Mouse (Mus musculus): ENCODE measurements around the gene Gm45140. TPM values are rescaled to one million over a fixed set of nuclear protein-coding genes. Genes with fewer than 3 reads are reported as not detected.

The Gm45140 gene
- polyA plus RNA-seq, 1 experiment from 2014 or later = 3.0 TPM

- peaks cover 28% of the 10 kb centered on the region for H3K36me3 ChIP-seq
- no peak for ATAC-seq (ENCODE audit: insufficient number of reproducible peaks, low FRiP score, low TSS enrichment, low read depth)
- H3K4me2 ChIP-seq = no peak overlapping the region
- no peak overlapping the region for H3K27ac ChIP-seq
- no peaks in the 10 kb centered on the region for H3K9me3 ChIP-seq
- H3K27me3 ChIP-seq = no peaks in the 10 kb centered on the region
- peaks cover 2% of the 10 kb centered on the region; the same call in 1 of the 2 replicates for H3K4me1 ChIP-seq
- H3K9ac ChIP-seq = no peak overlapping the region
- H3K4me3 ChIP-seq = no peak overlapping the region
- 85% methylated on average over 6 of the region's 6 CpGs for WGBS
Measured at GRCm38 (mm10) chr6:87795385-87796150, 40.0 kb downstream of the Gm45140 start.

GRCm38 (mm10) chr6:87793821-87794510 lies 41.6 kb downstream of the Gm45140 start:
- Histone ChIP-seq H3K27me3 (no peaks in the 10 kb centered on the region), H3K27ac (no peak overlapping the region), H3K4me1 (peaks cover 2% of the 10 kb centered on the region; the same call in 1 of the 2 replicates), H3K9ac (no peak overlapping the region), H3K4me3 (no peak overlapping the region), H3K9me3 (no peaks in the 10 kb centered on the region), H3K36me3 (peaks cover 28% of the 10 kb centered on the region), H3K4me2 (no peak overlapping the region)
- ATAC-seq (ENCODE audit: insufficient number of reproducible peaks, low FRiP score, low TSS enrichment, low read depth) = no peak
- WGBS = 92% methylated on average over 10 of the region's 10 CpGs

- WGBS = 92% methylated on average over 5 of the region's 5 CpGs
- no peak overlapping the region for H3K9ac ChIP-seq
- H3K4me3 ChIP-seq = no peak overlapping the region
- H3K4me1 ChIP-seq = peaks cover 2% of the 10 kb centered on the region; the same call in 1 of the 2 replicates
- no peak overlapping the region for H3K4me2 ChIP-seq
- H3K9me3 ChIP-seq = no peaks in the 10 kb centered on the region
- ATAC-seq (ENCODE audit: insufficient number of reproducible peaks, low FRiP score, low TSS enrichment, low read depth) = no peak
- no peak overlapping the region for H3K27ac ChIP-seq
- H3K36me3 ChIP-seq = peaks cover 28% of the 10 kb centered on the region
- no peaks in the 10 kb centered on the region for H3K27me3 ChIP-seq
Measured at GRCm38 (mm10) chr6:87791826-87792225, 43.8 kb downstream of the Gm45140 start.

GRCm38 (mm10) chr6:87790779-87791480 lies 44.7 kb downstream of the Gm45140 start:
- H3K9ac ChIP-seq = no peak overlapping the region
- no peaks in the 10 kb centered on the region for H3K27me3 ChIP-seq
- H3K9me3 ChIP-seq = no peaks in the 10 kb centered on the region
- H3K27ac ChIP-seq = no peak overlapping the region
- no peak overlapping the region for H3K4me2 ChIP-seq
- WGBS = 67% methylated on average over 7 of the region's 7 CpGs
- no peaks in the 10 kb centered on the region; the same call in 1 of the 2 replicates for H3K4me1 ChIP-seq
- no peak overlapping the region for H3K4me3 ChIP-seq
- H3K36me3 ChIP-seq = peaks cover 28% of the 10 kb centered on the region
- ATAC-seq (ENCODE audit: insufficient number of reproducible peaks, low FRiP score, low TSS enrichment, low read depth) = no peak

- Histone ChIP-seq H3K27me3 (no peaks in the 10 kb centered on the region), H3K27ac (no peak overlapping the region), H3K4me2 (no peak overlapping the region), H3K4me3 (no peak overlapping the region), H3K4me1 (no peaks in the 10 kb centered on the region; the same call in 1 of the 2 replicates), H3K9ac (no peak overlapping the region), H3K9me3 (no peaks in the 10 kb centered on the region), H3K36me3 (peaks cover 28% of the 10 kb centered on the region)
- no peak for ATAC-seq (ENCODE audit: insufficient number of reproducible peaks, low FRiP score, low TSS enrichment, low read depth)
- 92% methylated on average over 6 of the region's 6 CpGs for WGBS
Measured at GRCm38 (mm10) chr6:87789791-87790190, 45.8 kb downstream of the Gm45140 start.

- Histone ChIP-seq H3K4me3 (no peak overlapping the region), H3K36me3 (peaks cover 26% of the 10 kb centered on the region), H3K27me3 (no peaks in the 10 kb centered on the region), H3K9me3 (no peaks in the 10 kb centered on the region), H3K4me2 (no peak overlapping the region), H3K9ac (no peak overlapping the region), H3K27ac (no peak overlapping the region), H3K4me1 (no peaks in the 10 kb centered on the region; the same call in 1 of the 2 replicates)
- no peak for ATAC-seq (ENCODE audit: insufficient number of reproducible peaks, low FRiP score, low TSS enrichment, low read depth)
- 39% methylated on average over 5 of the region's 5 CpGs for WGBS
Measured at GRCm38 (mm10) chr6:87788896-87789587, 46.6 kb downstream of the Gm45140 start.

GRCm38 (mm10) chr6:87788266-87788895 lies 47.2 kb downstream of the Gm45140 start:
- H3K9me3 ChIP-seq = no peaks in the 10 kb centered on the region
- H3K4me1 ChIP-seq = no peaks in the 10 kb centered on the region; the same call in 1 of the 2 replicates
- no peak for ATAC-seq (ENCODE audit: insufficient number of reproducible peaks, low FRiP score, low TSS enrichment, low read depth)
- no peak overlapping the region for H3K9ac ChIP-seq
- H3K27me3 ChIP-seq = no peaks in the 10 kb centered on the region
- H3K36me3 ChIP-seq = peaks cover 25% of the 10 kb centered on the region
- H3K4me3 ChIP-seq = no peak overlapping the region
- no peak overlapping the region for H3K4me2 ChIP-seq
- no peak overlapping the region for H3K27ac ChIP-seq
- 87% methylated on average over 9 of the region's 9 CpGs for WGBS

- WGBS = 76% methylated on average over 6 of the region's 6 CpGs
- no peak overlapping the region for H3K27ac ChIP-seq
- no peak overlapping the region for H3K4me3 ChIP-seq
- no peak overlapping the region for H3K9ac ChIP-seq
- no peak overlapping the region for H3K4me2 ChIP-seq
- H3K4me1 ChIP-seq = no peaks in the 10 kb centered on the region; the same call in 1 of the 2 replicates
- no peaks in the 10 kb centered on the region for H3K9me3 ChIP-seq
- no peaks in the 10 kb centered on the region for H3K27me3 ChIP-seq
- H3K36me3 ChIP-seq = peaks cover 16% of the 10 kb centered on the region
- no peak for ATAC-seq (ENCODE audit: insufficient number of reproducible peaks, low FRiP score, low TSS enrichment, low read depth)
Measured at GRCm38 (mm10) chr6:87787108-87787890, 48.3 kb downstream of the Gm45140 start.

GRCm38 (mm10) chr6:87786621-87787020 lies 49.0 kb downstream of the Gm45140 start:
- WGBS = 66% methylated on average over 5 of the region's 5 CpGs
- H3K4me1 ChIP-seq = no peaks in the 10 kb centered on the region; the same call in 1 of the 2 replicates
- ATAC-seq (ENCODE audit: insufficient number of reproducible peaks, low FRiP score, low TSS enrichment, low read depth) = no peak

GRCm38 (mm10) chr6:87784033-87784432 lies 51.6 kb downstream of the Gm45140 start:
- H3K9me3 ChIP-seq = no peaks in the 10 kb centered on the region
- WGBS = 74% methylated on average over 8 of the region's 8 CpGs
- H3K4me1 ChIP-seq = peaks cover 4% of the 10 kb centered on the region
- no peaks in the 10 kb centered on the region for H3K36me3 ChIP-seq
- H3K27ac ChIP-seq = no peak overlapping the region
- no peak overlapping the region for H3K4me3 ChIP-seq
- H3K27me3 ChIP-seq = no peaks in the 10 kb centered on the region
- H3K9ac ChIP-seq = no peak overlapping the region
- ATAC-seq (ENCODE audit: insufficient number of reproducible peaks, low FRiP score, low TSS enrichment, low read depth) = no peak
- no peak overlapping the region for H3K4me2 ChIP-seq

More at GRCm38 (mm10) chr6:87786621-87787020, 49.0 kb downstream of the Gm45140 start:
- peaks cover 9% of the 10 kb centered on the region for H3K36me3 ChIP-seq
- H3K4me3 ChIP-seq = no peak overlapping the region
- H3K27me3 ChIP-seq = no peaks in the 10 kb centered on the region
- no peak overlapping the region for H3K4me2 ChIP-seq
- H3K27ac ChIP-seq = no peak overlapping the region
- no peaks in the 10 kb centered on the region for H3K9me3 ChIP-seq
- H3K9ac ChIP-seq = no peak overlapping the region

All from limb, embryonic 15.5 days (tissue).